Mouse (Mus musculus) ovary, postnatal 36 days (tissue): Measurements from ENCODE around the gene Gtf2f2.

Source experiments
- DNase-seq: peaks from one replicate; pipeline ENCODE4 v3.0.0; 2022; ENCODE audit warnings: low spot score, mixed read lengths

Gtf2f2 gene

DNA sequence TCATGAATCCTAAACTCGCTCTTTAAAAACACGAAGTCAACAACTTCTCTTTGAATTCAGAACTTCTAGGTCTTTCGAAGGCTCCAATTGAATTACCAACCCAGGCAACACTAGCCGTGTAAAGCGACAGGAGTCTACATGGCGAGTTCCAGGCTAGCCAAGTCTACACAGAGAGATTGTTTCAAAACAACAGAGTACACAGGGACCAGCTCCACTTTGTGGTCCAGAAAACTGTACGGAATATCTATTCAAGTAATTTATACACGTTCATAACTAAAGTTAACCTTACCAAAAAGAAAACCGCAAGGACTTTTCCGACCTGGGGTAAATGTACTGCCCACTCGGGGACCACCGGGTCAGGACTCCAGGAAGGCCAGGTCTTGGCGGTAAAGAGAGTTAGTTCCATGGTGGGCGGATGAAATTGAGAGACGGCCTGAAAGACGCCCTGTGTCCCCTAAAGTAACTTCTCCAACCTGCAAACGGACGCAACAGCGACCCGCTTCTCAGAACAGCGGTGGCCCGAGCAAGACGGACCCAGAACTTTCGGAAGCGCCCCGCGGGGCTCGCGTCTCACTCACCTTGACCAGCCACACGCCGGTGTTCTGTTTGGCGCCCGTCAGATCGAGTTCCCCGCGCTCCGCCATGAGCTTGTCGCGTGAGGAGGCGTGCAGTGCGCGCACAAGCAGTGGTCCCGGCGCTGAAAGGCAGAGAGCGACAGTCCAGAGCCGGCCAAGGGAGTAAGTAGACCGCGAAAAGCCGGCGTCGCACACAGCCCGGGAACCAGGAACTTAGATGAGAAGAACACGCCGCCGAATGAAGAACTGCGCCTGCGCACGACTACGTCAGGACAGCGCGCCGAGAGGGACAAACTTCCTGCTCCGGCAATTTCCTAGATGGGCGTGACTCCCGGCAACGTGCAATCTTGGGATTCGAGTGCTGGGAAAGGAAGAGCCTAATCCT is at the start of gene Gtf2f2:
Gene Gtf2f2, minus strand, starts transcription at position 764 of the 960 bp plus-strand sequence.
- peak; percentile 96 for DNase-seq

DNA sequence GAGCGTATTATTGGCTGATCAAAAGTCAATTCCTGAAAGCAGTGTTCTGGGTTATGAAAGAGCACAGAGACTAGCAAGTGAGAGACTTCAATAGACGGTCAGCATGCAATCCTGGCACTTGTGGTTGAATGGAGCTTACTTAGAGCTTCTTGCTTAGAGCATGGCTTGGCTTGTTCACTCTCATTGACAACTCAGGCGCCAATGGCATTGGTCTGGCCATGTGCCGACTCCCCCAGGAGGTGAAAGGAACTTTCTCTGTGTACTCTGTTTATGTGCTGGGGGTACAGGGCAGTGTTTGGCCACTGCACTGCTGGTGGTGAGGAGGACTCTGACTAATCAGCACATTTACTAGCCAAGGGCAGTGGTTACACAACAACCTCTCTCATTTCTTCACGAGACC is 48.8 kb upstream of the Gtf2f2 start:
- no peak for DNase-seq

DNA sequence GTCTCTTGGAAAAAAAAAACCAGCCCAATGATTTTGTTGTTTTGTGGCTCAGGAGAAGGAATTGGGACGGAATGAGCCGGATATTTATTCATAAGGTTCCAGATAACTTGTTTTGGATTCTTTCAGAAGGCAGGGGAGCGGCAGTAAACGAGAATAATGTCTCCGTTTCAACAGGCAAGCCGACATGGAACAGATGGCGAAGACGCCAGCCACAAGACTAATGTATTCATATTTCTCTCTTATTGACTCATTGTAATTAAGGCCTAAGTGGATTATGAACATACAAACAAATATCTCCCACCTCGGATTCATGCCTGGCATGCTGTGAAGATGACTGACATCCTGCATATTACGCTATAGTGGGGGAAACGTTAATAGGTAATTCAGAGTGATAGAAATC is 43.1 kb upstream of the Gtf2f2 start:
- DNase-seq, result no peak

DNA sequence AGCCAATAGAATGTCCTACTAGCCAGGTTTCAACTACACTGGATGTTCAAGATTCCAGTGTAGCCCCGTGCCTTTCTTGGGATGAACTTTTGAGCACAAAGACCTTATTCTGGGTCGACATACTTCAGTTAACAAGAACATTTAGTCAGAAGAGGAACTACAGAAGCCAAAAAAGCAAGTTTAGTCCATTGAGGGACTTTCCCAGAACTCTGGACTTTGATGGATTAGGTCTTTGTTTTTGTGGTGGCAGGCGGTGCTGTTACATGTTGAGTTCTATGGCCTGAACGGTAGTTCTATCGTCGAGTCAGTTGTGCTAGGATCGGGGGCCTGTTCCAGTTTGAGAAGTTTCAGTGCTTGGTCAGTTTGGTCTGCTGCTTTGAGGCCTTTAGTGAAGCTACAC is 41.3 kb upstream of the Gtf2f2 start:
- no peak for DNase-seq

DNA sequence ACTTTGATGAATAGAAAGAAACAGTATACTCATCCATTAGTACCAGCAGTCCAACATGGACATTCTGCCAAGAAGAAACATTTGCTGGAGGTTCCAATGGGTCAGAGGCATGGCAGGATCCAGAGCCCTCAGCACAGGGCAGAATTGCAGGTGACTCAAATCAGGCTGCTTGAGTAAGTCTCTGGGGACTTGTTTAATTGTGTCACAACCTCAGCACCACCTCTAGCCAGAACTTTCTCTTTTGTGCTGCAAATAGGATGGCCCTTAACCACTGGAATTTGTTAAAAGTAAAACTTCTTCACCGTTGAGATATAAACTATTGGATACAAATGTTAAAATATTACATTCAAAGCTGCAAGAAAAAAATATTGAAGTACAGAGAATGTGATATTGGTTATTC is 35.1 kb upstream of the Gtf2f2 start:
- no peak for DNase-seq

DNA sequence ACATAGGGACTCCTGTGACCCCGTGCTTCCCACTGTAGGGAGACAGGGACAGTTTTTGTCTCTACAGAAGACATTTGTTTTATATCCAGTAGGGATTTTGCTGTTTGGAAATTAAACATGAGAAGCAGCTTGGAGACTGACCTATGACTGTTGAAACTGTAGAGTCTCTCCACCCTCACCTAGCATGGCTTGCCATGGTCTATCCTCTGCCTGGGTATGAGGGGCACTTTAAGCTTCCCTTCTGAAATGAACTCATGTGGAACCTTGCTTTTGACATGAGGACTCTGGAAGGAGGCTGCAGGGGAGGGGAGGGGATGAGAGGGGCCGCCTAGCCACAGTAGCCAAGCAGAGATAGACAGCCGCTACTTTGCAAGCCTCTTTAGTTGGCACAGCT is 33.5 kb upstream of the Gtf2f2 start:
- DNase-seq, result no peak

DNA sequence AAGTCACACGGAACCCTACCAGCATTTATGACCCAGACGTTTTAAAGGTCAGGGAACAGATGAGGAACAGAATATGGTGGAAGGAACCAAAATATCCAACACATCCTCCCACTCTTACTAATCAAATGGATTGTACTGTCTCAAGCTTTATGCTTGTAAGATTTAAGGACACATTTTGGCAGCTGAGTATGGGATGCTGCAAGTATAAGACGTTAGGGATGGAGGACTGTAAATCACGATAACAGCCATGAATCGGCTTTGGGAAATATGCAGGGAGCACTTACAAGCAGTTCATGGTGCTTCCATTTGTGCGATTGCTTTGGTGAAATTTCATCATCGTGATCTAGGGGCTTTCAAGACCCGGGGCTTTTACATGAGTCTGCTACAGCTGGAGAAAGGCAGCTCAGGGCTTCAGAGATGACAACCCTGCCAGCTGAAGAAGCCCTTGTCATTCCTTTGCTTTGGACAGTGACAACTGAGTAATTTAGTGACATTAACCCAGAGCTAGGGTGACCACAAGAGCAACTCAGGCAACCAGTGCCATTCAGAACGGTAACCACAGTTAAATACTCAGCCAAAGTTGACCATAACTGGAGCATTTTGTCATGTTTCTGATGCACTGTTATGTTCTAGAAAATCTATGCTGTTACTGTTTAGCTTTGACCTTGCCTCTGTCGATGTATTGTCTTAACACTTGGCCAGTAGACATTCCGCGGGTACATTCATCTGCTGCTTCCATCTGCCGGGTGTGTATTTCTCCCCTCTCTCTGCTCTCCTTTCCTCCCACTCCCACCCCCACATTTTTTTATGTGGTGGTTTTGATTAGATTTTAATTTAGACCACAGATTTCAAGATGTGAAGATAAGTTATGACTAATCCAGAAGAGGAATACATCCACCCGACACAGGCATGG is 32.8 kb upstream of the Gtf2f2 start:
- DNase-seq, result no peak

DNA sequence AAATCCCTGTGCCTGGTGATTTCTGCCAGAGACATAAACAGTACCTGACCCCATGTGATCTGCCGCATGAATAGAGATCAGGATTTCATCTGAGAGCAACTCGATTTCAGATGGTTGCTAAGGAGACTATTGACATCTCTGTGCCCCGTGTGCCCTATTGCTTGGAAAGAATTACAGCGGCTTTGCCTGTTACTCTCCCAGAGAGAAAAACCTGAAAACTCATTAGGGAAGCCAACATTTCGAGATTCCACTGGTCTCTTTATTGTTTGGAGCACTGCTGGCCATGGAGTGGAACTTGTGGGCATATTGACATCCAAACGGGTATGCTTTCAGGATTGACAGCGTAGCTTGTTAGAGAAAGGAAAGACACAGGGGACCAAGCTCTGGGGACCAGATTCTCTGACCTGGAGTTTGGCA is 22.6 kb upstream of the Gtf2f2 start:
- DNase-seq, result no peak

DNA sequence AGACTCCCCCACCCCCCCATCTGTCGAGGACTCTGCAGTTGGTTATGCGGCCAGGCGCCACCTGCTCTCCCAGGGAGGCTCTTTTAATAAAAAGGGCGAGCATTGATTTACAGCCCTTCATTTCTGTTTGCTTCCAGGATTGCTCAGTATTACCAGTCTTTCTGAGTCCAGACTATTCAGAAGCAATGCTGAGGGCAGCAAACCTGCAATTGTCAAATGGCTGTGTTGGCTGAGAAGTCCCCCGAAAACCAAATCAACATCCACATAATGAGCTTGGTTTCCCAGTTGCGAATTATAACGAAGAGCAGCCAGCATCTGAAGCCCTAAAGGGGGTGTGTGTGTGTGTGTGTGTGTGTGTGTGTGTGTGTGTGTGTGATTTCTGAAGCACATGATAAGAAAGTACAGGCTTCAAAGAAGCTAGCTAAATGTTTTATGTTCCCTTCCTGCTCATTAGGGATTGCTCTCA is 22.0 kb upstream of the Gtf2f2 start:
- DNase-seq, result no peak

DNA sequence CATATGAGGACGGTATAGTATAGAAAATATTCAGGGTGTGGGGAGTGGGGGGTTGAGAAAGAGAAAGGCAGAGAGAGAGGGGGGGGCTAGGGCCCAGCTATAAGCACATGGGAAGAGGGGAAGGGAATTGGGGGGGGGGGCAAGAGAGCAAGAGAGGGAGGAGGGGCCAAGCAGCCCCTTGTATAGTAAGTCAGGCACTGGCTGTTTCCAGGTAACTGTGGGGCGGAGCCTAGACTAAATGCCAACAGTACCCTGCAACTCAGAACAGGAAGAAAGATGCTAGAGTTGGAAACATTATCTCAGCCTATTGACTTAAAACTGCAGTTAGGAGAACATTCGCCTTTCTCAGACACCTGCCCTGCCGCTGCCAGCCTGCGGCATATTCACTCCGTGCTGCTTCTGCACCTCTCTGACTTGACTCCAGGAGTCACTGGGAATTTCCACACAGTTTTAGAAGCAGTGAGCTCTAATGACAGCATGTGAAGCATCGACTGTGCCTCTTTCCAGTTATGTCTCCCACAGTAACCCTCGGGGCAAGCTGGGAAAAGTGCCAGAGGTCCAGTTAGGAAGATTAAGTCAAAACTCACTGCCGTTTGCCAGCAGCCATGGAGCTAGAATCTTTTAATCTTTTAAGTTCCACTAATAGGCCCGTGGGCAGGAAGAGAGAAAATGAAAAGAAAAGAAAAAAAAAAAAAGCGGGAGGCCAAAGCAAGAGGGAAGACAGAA is 20.6 kb upstream of the Gtf2f2 start:
- DNase-seq, result peak; percentile 43

DNA sequence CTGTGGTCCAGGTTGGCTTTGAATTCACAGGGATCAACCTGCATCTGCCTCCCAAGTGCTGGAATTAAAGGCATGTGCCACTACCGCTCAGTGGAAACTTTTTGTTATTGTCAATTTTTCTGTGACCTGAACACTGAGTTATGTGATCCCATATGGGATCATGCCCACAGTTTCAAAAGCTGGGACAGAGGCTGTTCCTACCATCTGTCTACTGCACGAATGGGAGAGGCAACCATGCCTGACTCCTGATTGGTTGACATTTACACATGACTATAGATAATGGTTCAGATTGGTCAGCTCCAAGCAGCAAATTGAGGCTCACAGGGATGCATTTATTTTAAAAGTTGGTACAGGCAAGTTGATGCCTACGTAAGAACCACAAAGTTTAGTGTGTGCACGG is 14.0 kb upstream of the Gtf2f2 start:
- no peak for DNase-seq

DNA sequence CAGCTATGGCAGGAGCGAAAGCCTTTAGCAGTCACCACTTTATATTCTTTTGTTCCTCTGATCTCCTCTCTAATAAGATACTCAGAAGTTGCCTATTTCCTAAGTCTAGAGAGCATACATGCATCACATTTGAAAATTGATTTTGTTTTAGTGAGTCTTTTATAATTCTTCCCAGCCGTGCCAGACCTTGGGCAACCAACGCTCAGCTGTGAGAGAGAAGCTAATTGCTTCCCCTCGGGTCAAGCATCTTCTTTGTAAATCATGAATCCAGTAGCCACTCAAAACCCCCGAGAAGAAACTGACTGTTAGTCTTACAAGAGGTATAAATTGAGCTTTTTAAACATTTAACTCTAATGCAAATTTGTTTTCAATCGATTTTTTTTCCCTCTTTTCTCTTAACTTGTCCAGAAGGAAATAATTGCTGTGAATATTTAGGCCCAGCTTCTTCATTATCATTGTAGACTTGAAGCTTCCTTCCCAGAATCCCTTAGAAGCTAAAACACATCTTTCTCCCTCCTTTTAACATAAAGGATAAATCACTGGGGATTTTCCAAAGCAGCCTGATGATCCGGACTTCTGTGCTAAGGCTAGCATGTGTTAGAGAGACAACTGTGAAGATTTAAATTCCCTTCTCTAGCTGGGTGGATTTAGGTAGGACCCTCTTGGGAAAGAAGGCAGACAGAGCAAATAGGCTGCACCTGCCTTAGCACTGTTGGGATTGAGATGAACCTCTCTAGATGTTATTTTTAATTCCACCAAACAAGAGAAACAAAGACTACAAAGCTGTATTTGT is 10.5 kb upstream of the Gtf2f2 start:
- DNase-seq, result no peak

DNA sequence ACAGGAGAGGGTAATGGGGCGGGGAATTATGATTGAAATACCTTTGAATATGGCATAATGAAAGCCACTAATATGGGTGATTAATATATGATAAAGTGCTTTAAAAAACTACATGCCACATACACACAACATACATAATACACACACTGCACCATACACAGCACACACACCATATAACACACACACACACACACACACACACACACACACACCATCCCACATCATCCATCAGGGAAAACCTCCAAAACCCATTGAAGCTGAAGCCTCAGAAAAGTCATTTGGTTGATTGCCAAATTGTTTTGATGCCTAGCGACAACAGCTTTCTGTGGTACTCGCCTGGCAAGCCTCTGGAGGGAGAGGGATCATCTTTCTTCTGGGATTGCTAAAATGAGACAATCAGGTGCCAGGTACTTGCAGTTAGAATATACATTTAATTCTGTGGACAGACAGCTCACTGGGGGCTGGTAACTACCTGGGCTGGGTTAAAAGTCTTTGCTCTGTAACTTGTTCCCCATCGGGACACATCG is 9.7 kb upstream of the Gtf2f2 start:
- no peak for DNase-seq

DNA sequence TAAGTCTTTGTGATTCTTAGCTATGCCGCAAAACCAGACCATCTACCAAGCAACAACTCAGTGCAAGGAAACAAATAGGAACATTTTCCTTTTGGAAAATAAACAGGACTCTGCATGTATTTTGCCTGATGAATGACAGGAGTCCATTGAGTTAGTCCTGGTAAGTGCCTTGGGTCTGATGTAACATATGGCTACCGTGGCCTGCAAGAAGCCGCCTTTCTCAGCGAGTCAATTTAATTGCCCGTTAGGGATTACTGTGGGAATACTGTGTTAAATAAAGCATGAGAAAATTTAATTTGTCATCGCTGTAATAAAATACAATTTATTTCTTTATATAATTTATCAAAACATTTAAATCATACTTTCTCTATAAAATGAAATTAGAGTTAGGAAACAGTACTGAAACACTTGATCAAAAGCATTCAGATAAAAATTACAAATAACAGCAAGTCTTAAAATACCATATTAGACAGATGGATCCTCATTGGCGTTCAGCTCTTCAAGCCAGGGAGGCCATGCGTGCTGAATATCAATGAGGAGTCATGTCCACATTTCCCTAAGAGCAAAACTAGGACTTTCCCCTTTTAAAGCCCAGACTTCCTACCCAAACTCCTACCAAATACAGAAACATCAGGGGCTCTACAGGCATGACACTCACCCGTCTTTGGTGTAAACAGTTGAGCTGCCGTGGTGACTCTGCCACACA is 7.3 kb upstream of the Gtf2f2 start:
- no peak for DNase-seq

DNA sequence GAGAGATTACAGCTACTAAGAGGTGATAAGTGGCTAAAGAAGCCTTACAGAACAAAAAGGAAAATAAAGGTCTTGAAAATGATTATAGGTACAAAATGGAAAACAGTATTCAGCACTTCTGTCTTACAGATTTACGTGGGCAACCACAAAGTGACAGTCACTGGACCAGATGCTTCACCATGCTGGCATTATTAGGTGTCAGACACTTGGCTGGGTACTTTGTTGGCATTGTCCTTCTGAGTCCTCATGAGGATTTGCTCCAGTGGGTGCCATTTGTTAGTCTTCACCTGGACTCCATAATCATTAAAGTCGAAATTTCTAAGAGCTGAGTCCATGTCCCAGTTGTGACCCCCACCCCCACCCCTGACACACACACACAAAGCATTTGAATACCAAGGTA is 3.7 kb upstream of the Gtf2f2 start:
- DNase-seq, result no peak

DNA sequence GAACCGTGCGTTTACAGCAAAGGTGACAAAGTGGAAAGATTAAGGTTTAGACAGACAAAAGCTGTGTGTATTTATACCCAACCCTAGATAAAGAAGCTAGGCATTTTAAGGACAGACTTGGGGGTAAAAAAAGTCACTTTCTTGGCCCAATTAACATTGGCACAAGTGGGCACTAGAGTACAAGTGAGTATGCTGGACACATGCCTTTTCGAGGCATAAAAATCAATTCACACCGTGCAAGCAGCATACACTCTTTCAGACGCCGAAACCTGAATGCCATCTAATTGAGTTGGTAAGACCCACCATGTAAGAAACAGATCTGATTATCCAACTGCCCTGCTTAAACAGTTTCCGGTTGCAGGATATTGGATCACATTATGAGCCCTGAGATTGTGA is 395 bp upstream of the Gtf2f2 start:
- DNase-seq, result no peak

DNA sequence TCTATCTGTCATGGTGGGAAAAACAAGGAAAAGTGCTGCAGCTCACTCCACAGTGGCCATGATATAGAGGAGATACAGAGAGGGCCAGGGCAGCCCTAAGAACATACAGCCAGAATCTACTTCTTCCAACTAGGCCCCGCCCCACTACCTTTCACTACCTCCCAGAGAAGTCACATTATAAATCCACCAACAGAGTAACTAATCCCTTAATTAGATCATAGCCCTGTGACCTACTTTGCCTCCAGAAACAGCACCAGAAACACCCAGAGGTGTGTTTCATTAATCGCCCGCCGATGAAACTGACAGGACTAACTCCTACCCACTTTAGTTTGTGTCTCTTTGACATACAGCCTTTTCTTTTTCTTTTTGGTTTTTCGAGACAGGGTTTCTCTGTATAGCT is 1.5 kb downstream of the Gtf2f2 start:
- no peak for DNase-seq

DNA sequence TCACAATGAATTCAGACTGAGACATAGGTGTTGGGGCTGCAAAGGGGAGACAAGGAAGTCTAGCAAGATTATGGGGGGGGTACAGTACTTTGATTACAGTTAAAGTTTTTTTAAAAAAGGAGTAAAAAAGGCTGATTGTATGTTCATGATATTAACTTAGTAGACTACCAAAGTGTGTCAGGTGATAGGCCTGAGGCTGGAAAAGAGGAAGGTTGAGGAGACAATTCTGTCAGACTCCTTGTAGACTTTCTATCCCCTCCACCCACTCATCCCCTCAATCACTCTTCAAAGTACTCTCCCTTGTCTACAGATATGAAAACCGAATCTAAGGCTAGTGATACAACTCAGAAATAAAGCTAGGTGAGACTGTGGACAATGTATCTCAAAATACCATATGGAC is 2.5 kb downstream of the Gtf2f2 start:
- DNase-seq, result no peak

DNA sequence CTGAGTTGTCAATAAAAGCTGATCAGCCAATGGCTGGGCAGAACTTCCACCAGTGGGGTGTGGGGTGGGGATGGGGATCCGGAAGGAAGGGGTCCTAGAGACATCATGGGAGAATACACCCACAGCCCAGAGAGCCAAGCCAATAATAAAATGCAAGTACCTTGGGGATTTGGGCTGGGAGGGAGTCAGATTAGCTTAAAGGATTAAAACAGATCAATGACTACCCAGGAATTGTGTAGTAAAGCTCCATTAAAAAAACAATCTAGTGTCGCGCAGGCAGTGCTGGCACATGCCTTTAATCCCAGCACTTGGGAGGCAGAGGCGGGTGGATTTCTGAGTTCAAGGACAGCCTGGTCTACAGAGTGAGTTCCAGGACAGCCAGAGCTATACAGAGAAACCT is 5.7 kb downstream of the Gtf2f2 start:
- DNase-seq, result no peak

DNA sequence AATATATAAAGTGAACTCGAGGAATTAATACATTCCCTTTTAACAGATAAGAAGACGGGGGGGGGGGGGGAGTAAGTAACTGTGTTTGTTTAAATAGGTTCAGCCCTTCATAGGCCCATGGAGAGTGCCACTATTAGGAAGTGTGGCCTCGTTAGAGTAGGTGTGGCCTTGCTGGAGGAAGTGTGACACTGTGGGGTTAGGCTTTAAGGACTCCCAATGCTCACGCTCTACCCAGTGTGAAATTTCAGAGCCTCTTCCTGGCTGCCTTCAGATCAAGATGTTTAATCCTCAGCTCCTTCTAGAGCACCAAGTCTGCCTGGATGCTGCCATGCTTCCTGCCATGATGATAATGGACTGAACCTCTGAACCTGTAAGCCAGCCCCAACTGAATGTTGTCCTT is 8.9 kb downstream of the Gtf2f2 start:
- DNase-seq, result no peak
